Mouse (Mus musculus) layer of hippocampus, adult 9-10 months (tissue): ENCODE measurements around the gene Rfx8.

Source experiments
- DNase-seq: peaks from one replicate; pipeline ENCODE4 v3.0.0; 2022; ENCODE audit warnings: low spot score

The Rfx8 gene

GRCm38 (mm10) chr1:39720632-39721350 lies at the start of gene Rfx8:
TSS of gene Rfx8 (minus strand) at chr1:39720997.
- no peak for DNase-seq

GRCm38 (mm10) chr1:39770436-39770835 lies 49.6 kb upstream of the Rfx8 start:
- no peak for DNase-seq

- no peak for DNase-seq
These were observed 47.2 kb upstream of the Rfx8 start for GRCm38 (mm10) chr1:39768017-39768416.

- DNase-seq = no peak
These were observed 45.2 kb upstream of the Rfx8 start for GRCm38 (mm10) chr1:39765854-39766493.

- DNase-seq = peak; percentile 60
These were observed 41.2 kb upstream of the Rfx8 start for GRCm38 (mm10) chr1:39762025-39762370.

GRCm38 (mm10) chr1:39761211-39762024 lies 40.6 kb upstream of the Rfx8 start:
- peak; percentile 48 for DNase-seq

- DNase-seq = no peak
These were observed 39.5 kb upstream of the Rfx8 start for GRCm38 (mm10) chr1:39760181-39760715.

- no peak for DNase-seq
These were observed 38.7 kb upstream of the Rfx8 start for GRCm38 (mm10) chr1:39759231-39760175.

GRCm38 (mm10) chr1:39758244-39758643 lies 37.4 kb upstream of the Rfx8 start:
- no peak for DNase-seq

- DNase-seq = no peak
These were observed 36.2 kb upstream of the Rfx8 start for GRCm38 (mm10) chr1:39756952-39757351.

- DNase-seq = no peak
These were observed 33.6 kb upstream of the Rfx8 start for GRCm38 (mm10) chr1:39754224-39754957.

- DNase-seq = no peak
These were observed 30.7 kb upstream of the Rfx8 start for GRCm38 (mm10) chr1:39751537-39751936.

- DNase-seq = no peak
These were observed 28.9 kb upstream of the Rfx8 start for GRCm38 (mm10) chr1:39749664-39750063.

- no peak for DNase-seq
These were observed 28.4 kb upstream of the Rfx8 start for GRCm38 (mm10) chr1:39749214-39749613.

- no peak for DNase-seq
These were observed 27.9 kb upstream of the Rfx8 start for GRCm38 (mm10) chr1:39748666-39749065.

GRCm38 (mm10) chr1:39746464-39746863 lies 25.7 kb upstream of the Rfx8 start:
- DNase-seq = no peak

- DNase-seq = no peak
These were observed 20.2 kb upstream of the Rfx8 start for GRCm38 (mm10) chr1:39740948-39741347.

- no peak for DNase-seq
These were observed 19.2 kb upstream of the Rfx8 start for GRCm38 (mm10) chr1:39740002-39740401.

- no peak for DNase-seq
These were observed 15.3 kb upstream of the Rfx8 start for GRCm38 (mm10) chr1:39735927-39736604.

- no peak for DNase-seq
These were observed 14.7 kb upstream of the Rfx8 start for GRCm38 (mm10) chr1:39735493-39735892.
